Mouse (Mus musculus) embryonic facial prominence, embryonic 11.5 days (tissue): ENCODE data around the gene Ccdc163. TPM values are rescaled to one million over a fixed set of nuclear protein-coding genes. Genes with fewer than 3 reads are reported as not detected.
A peak's percentile ranks its signal among the peaks of the same experiment; 100 is the strongest.

Source experiments
- ATAC-seq: fragments of 200-750 bp; cut with Nextera tagmentation; replicated peaks from 2 replicates; pipeline ENCODE4 v1.8.0; 2017; ENCODE audit warnings: low read depth; ENCODE audit not compliant: insufficient number of reproducible peaks, low FRiP score, low TSS enrichment
- DNase-seq: peaks from one replicate; pipeline ENCODE4 v3.0.0-alpha.2; 2015; ENCODE audit warnings: low spot score
- H3K27ac ChIP-seq: fragments of 300-500 bp; sonication (generic); replicated peaks from 2 replicates; pipeline ENCODE4 v1.5.1; 2014; ENCODE audit warnings: mild to moderate bottlenecking, low read depth, low read length, control low read depth
- H3K27me3 ChIP-seq: fragments of 300-500 bp; sonication (generic); 2 replicates; pipeline ENCODE4 v1.6.1; 2014; ENCODE audit warnings: mild to moderate bottlenecking, low read length, moderate library complexity, mixed read lengths; ENCODE audit not compliant: control insufficient read depth, insufficient read depth
- H3K36me3 ChIP-seq: fragments of 300-500 bp; sonication (generic); replicated peaks from 2 replicates; pipeline ENCODE4 v1.6.1; 2014; ENCODE audit warnings: low read depth, mild to moderate bottlenecking, low read length, moderate library complexity, mixed read lengths; ENCODE audit not compliant: control insufficient read depth, insufficient read depth
- H3K4me1 ChIP-seq: fragments of 300-500 bp; sonication (generic); 2 replicates; pipeline ENCODE4 v1.6.1; 2014; ENCODE audit warnings: low read length, mixed read lengths; ENCODE audit not compliant: control insufficient read depth, insufficient read depth
- H3K4me2 ChIP-seq: fragments of 300-500 bp; sonication (generic); 2 replicates; pipeline ENCODE4 v1.6.1; 2014; ENCODE audit warnings: low read depth, mild to moderate bottlenecking, control low read depth, low read length, moderate library complexity
- H3K4me3 ChIP-seq: fragments of 300-500 bp; sonication (generic); 2 replicates; pipeline ENCODE4 v1.5.1; 2014; ENCODE audit warnings: low read depth, low read length, control low read depth
- H3K9ac ChIP-seq: fragments of 300-500 bp; sonication (generic); replicated peaks from 2 replicates; pipeline ENCODE4 v1.6.1; 2014; ENCODE audit warnings: mild to moderate bottlenecking, control low read depth, low read length
- H3K9me3 ChIP-seq: fragments of 300-500 bp; sonication (generic); replicated peaks from 2 replicates; pipeline ENCODE4 v1.6.1; 2016; ENCODE audit warnings: mild to moderate bottlenecking, low read length, inconsistent platforms, mixed read lengths; ENCODE audit not compliant: control insufficient read depth
- WGBS: fragments of 180-500 bp; shearing (Covaris S2); extraction: QIAGEN DNeasy Blood & Tissue Kit; methylation state at CpG from one replicate; pipeline ENCODE4 v1.1.7; 2014; 5-methylcytosine and 5-hydroxymethylcytosine counted together
- polyA plus RNA-seq: library from polyadenylated mRNA; unstranded; fragments of >200 nt; fragmentation: Nextera tagmentation; extraction: Ambion mirVana; gene quantifications from 2 replicates; pipeline ENCODE4 v1.2.1, GENCODE M21; 2014

The Ccdc163 gene
- polyA plus RNA-seq, 1 experiment from 2014 or later, result 33.3 TPM

- Histone ChIP-seq H3K27ac (no peak overlapping the region), H3K9me3 (no peaks in the 10 kb centered on the region), H3K4me2 (peak overlapping the region; percentile 37), H3K4me3 (peak overlapping the region; percentile 47), H3K27me3 (no peaks in the 10 kb centered on the region), H3K4me1 (no peaks in the 10 kb centered on the region; the same call in 1 of the 2 replicates), H3K36me3 (no peaks in the 10 kb centered on the region), H3K9ac (peak overlapping the region; percentile 58; the same call in 1 of the 2 replicates)
- ATAC-seq (no peak), DNase-seq (no peak)
- 17% methylated on average over 9 of the region's 9 CpGs for WGBS
Observed at GRCm38 (mm10) chr4:116707666-116708065, 643 bp upstream of the Ccdc163 start.

- H3K4me3 ChIP-seq, result peak overlapping the region; percentile 48
- ATAC-seq (no peak), DNase-seq (no peak)
- H3K4me2 ChIP-seq, result peak overlapping the region; percentile 67
- no peaks in the 10 kb centered on the region for H3K9me3 ChIP-seq
- peak overlapping the region; percentile 57 for H3K9ac ChIP-seq
- 8% methylated on average over 9 of the region's 9 CpGs for WGBS
- H3K27me3 ChIP-seq, result no peaks in the 10 kb centered on the region
- no peaks in the 10 kb centered on the region for H3K36me3 ChIP-seq
- no peak overlapping the region for H3K27ac ChIP-seq
- H3K4me1 ChIP-seq, result no peaks in the 10 kb centered on the region; the same call in 1 of the 2 replicates
Observed at GRCm38 (mm10) chr4:116708791-116709390, 582 bp downstream of the Ccdc163 start.

- H3K4me1 ChIP-seq, result no peaks in the 10 kb centered on the region; the same call in 1 of the 2 replicates
- no peak overlapping the region for H3K27ac ChIP-seq
- H3K9ac ChIP-seq, result no peak overlapping the region
- H3K4me3 ChIP-seq, result no peak overlapping the region
- WGBS, result 91% methylated on average over 2 of the region's 2 CpGs
- no peak for ATAC-seq
- H3K27me3 ChIP-seq, result no peaks in the 10 kb centered on the region
- H3K9me3 ChIP-seq, result no peaks in the 10 kb centered on the region
- H3K4me2 ChIP-seq, result no peak overlapping the region
- no peaks in the 10 kb centered on the region for H3K36me3 ChIP-seq
- no peak for DNase-seq
Observed at GRCm38 (mm10) chr4:116710154-116710553, 1.8 kb downstream of the Ccdc163 start.

GRCm38 (mm10) chr4:116712536-116712935 lies 4.2 kb downstream of the Ccdc163 start:
- H3K27me3 ChIP-seq, result no peaks in the 10 kb centered on the region
- no peaks in the 10 kb centered on the region for H3K9me3 ChIP-seq
- no peaks in the 10 kb centered on the region for H3K36me3 ChIP-seq
- H3K9ac ChIP-seq, result no peak overlapping the region
- DNase-seq, result no peak
- H3K4me3 ChIP-seq, result no peak overlapping the region
- H3K27ac ChIP-seq, result no peak overlapping the region
- no peak for ATAC-seq
- no peak overlapping the region for H3K4me2 ChIP-seq
- WGBS, result 87% methylated on average over 1 of the region's 1 CpGs
- H3K4me1 ChIP-seq, result no peaks in the 10 kb centered on the region; the same call in 1 of the 2 replicates

GRCm38 (mm10) chr4:116719396-116719795 lies 11.1 kb downstream of the Ccdc163 start:
- Histone ChIP-seq H3K9ac (no peak overlapping the region), H3K27me3 (no peaks in the 10 kb centered on the region), H3K4me3 (no peak overlapping the region), H3K4me1 (no peaks in the 10 kb centered on the region), H3K36me3 (no peaks in the 10 kb centered on the region), H3K9me3 (no peaks in the 10 kb centered on the region), H3K27ac (no peak overlapping the region), H3K4me2 (no peak overlapping the region)
- ATAC-seq (no peak), DNase-seq (peak; percentile 86)
- WGBS, result 15% methylated on average over 3 of the region's 3 CpGs

GRCm38 (mm10) chr4:116720343-116721097 lies 12.2 kb downstream of the Ccdc163 start, which contains the start of gene Tesk2:
Gene Tesk2, plus strand, starts transcription at chr4:116720948.
- H3K27me3 ChIP-seq, result no peaks in the 10 kb centered on the region
- 0 out of 2 replicates have a peak within 1 kb of the TSS, but pooled peaks have one; percentile 65 for H3K27ac ChIP-seq
- under 1% methylated on average over 32 of the region's 34 CpGs for WGBS
- H3K4me2 ChIP-seq, result peak within 1 kb of the TSS; percentile 88
- H3K4me3 ChIP-seq, result peak within 1 kb of the TSS; percentile 85
- DNase-seq (peak; percentile 99), ATAC-seq (peak; percentile 94)
- H3K9me3 ChIP-seq, result no peaks in the 10 kb centered on the region
- H3K9ac ChIP-seq, result peak within 1 kb of the TSS; percentile 86
- no peaks in the 10 kb centered on the region for H3K4me1 ChIP-seq
- H3K36me3 ChIP-seq, result no peaks in the 10 kb centered on the region

- under 1% methylated on average over 28 of the region's 29 CpGs for WGBS
- no peak for ATAC-seq
Observed at GRCm38 (mm10) chr4:116721098-116721628, 12.9 kb downstream of the Ccdc163 start.

GRCm38 (mm10) chr4:116722230-116722629 lies 13.9 kb downstream of the Ccdc163 start:
- H3K4me2 ChIP-seq, result no peak overlapping the region
- no peak for DNase-seq
- no peaks in the 10 kb centered on the region for H3K27me3 ChIP-seq
- no peaks in the 10 kb centered on the region for H3K36me3 ChIP-seq
- H3K9me3 ChIP-seq, result no peaks in the 10 kb centered on the region
- WGBS, result 42% methylated on average over 7 of the region's 7 CpGs
- no peak overlapping the region for H3K27ac ChIP-seq
- no peak for ATAC-seq
- H3K9ac ChIP-seq, result no peak overlapping the region
- H3K4me1 ChIP-seq, result no peaks in the 10 kb centered on the region
- H3K4me3 ChIP-seq, result no peak overlapping the region

More at GRCm38 (mm10) chr4:116721098-116721628, 12.9 kb downstream of the Ccdc163 start:
- DNase-seq, result peak; percentile 29
- Histone ChIP-seq H3K36me3 (no peaks in the 10 kb centered on the region), H3K27me3 (no peaks in the 10 kb centered on the region), H3K4me3 (peak overlapping the region; percentile 85), H3K9ac (peak overlapping the region; percentile 86), H3K4me1 (no peaks in the 10 kb centered on the region), H3K4me2 (peak overlapping the region; percentile 88), H3K9me3 (no peaks in the 10 kb centered on the region), H3K27ac (0 out of 2 replicates have a peak overlapping the region, but pooled peaks have one; percentile 65)
